Mouse (Mus musculus): ENCODE results near the gene Borcs7.

Borcs7 gene

DNA sequence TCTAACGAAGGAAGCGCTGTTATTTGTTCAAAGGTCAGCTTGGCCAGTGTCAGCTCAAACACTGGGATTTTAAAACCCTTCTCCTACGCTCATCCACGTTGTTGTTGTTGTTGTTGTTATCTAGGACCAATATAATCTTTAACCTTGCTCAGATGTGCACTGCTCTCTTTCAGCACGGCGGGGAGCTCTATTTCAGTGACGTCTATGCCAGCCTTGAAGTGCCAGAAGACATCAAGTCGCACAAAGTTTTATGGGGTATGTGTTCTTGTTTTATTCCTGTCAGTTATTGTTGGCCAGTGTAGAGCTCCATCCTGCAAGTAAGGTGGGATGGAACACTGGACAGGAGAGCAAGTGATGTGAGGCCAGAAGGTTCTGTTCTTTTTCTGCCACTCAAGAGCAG is 25.3 kb downstream of the Borcs7 start:
- DNase-seq, result no peak

- DNase-seq, result no peak
These were observed 28.4 kb downstream of the Borcs7 start for GRCm38 (mm10) chr19:46718150-46718549.

DNA sequence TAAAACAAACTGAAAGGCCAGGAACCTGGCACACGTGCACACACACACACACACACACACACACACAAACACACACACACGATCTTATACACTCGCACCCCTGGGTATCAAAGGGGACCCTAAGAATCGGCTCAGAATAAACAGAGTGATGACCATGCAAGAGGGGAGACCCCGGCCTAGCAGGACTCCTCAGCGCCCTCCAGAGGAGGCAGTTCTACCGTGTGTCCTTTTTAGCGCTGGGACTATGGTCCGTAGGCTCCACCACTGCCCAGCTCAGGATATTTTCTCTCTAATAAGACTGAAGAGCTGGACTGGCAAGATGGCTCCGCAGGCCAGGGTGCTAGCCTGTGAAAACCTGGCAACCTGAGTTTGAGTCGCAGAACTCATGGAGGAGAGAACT is 34.7 kb downstream of the Borcs7 start:
- no peak for DNase-seq

DNA sequence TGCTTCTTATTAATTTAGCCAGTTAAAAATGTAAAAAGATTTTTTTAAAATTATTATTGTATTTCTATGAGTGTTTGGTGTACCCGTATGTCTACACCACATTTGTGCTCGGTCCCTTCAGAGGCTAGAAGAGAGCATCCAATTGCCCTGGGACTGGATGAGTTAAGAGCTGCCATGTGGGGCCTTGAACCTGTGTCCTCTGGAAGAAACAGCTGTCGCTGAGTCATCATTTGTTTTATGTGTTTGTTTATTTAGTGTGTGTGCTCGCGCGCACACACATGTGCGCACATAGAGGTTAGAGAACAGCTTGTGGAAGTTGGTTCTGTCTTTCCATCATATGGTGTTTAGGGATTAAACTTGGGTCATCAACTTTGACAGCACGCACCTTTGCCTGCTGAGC is 36.4 kb downstream of the Borcs7 start:
- no peak for DNase-seq

- DNase-seq, result no peak
These were observed 37.5 kb downstream of the Borcs7 start for GRCm38 (mm10) chr19:46727140-46727736.

GRCm38 (mm10) chr19:46727945-46728540 is 38.3 kb downstream of the Borcs7 start:
- no peak for DNase-seq

GRCm38 (mm10) chr19:46728909-46729308 is 39.2 kb downstream of the Borcs7 start:
- no peak for DNase-seq

DNA sequence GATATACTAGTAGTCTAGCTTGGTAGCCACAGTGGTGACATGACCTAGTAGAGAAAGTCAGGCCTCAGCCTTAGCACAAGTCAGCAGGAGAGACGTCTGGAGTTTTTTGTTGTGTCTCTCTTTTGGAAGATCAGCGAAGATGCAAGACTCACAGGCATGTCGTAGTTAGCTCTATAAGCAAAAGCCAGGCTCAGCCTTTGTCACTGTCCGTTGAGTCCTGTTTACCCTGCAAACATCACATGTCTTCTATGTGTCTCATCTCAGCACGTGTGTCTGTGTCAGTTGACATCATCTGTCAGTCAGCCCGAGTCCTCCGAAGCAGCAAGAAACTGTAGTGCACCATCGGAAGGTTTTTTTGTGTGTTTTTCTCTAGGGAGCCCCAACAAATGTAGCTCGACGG is 41.6 kb downstream of the Borcs7 start:
- no peak for DNase-seq

- peak; percentile 22 for DNase-seq
These were observed 43.0 kb downstream of the Borcs7 start for GRCm38 (mm10) chr19:46732673-46733072.

GRCm38 (mm10) chr19:46733626-46734025 is 43.9 kb downstream of the Borcs7 start:
- DNase-seq, result no peak

DNA sequence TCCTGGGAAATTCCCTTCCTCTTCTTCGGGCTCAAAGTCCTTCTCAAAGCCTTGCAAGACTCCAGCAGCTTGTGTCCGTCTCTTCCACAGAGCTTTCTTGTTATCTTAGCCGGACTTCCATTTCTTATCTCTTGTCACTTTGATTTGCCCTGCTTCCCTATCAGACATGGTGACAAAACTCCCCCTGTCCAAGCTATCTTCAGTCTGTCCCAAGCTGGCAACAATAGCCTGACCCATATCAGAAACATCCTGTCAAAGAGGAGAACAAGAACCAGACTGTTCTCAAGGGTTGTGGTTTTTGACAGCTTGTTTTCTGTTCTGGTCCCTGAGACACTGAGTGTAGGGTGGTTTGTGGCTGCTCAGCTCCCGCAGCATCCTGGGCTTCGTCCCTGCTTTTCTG is 45.5 kb downstream of the Borcs7 start:
- DNase-seq, result no peak

- DNase-seq, result peak; percentile 41
These were observed 47.4 kb downstream of the Borcs7 start for GRCm38 (mm10) chr19:46737106-46737505.

DNA sequence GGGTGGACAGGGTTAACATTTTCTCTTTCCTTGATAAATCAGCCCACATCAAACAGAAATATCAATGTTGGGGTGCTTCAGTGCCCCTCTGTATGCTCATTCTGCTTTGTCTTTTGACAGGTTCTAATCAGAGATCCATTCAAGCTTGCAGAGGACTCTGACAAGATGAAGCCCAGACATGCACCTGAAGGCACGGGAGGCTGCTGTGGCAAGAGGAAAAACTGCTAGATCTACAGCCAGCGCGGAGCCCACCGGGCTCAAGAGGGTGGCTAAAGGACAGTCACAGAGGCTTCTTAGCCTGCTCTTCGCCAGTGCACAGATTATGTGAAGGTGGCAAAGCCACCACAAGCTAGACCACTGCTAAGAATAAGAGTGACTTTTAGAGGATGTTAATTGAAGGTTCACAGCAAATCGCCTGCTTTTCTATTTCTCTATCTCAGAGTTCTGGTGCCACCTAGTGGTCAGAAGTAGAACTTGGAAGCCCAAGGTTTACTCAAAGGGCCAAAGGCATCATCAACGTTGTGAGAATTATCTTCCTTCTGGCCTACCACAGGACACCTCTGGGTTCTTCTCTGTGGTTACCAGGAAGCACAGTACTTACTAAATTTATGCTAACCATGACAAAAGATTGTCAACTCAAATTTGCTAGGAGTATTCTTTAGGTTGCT is 50.8 kb downstream of the Borcs7 start:
- peak; percentile 71 for DNase-seq

- DNase-seq, result no peak
These were observed 51.9 kb downstream of the Borcs7 start for GRCm38 (mm10) chr19:46741574-46741973.

DNA sequence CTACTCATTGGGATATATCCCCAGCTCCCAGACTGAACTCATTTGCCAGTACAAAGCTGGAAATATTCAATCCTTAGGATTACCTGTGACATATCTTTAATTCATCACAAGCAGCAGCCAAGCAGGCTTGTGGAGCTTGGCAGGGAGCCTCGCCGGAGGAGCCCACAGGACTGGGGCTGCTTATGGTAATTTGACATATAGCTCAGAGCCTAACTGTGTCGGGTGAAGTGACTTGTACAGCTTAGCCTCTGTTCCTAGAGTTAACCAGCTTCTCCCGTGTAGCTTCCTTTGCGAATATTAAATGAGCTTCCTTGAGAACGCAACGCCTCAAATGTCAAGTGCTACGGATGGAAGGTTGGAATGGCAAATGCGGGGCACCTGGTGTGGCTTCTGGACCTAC is 55.0 kb downstream of the Borcs7 start:
- no peak for DNase-seq

- DNase-seq, result no peak
These were observed 58.1 kb downstream of the Borcs7 start for GRCm38 (mm10) chr19:46747799-46748198.

- DNase-seq, result no peak
These were observed 62.5 kb downstream of the Borcs7 start for GRCm38 (mm10) chr19:46752235-46752634.
